Mouse (Mus musculus) lung, postnatal 10 days (tissue): Measurements from ENCODE around the gene Gnaz.
"Not testable (repeated sequence)": the region's sequence is repeated elsewhere in the genome, so short reads cannot be mapped to it uniquely, and the experiment has no call there.

Experiments
- DNase-seq: peaks from one replicate; pipeline ENCODE4 v3.0.0; 2021

The Gnaz gene

DNA sequence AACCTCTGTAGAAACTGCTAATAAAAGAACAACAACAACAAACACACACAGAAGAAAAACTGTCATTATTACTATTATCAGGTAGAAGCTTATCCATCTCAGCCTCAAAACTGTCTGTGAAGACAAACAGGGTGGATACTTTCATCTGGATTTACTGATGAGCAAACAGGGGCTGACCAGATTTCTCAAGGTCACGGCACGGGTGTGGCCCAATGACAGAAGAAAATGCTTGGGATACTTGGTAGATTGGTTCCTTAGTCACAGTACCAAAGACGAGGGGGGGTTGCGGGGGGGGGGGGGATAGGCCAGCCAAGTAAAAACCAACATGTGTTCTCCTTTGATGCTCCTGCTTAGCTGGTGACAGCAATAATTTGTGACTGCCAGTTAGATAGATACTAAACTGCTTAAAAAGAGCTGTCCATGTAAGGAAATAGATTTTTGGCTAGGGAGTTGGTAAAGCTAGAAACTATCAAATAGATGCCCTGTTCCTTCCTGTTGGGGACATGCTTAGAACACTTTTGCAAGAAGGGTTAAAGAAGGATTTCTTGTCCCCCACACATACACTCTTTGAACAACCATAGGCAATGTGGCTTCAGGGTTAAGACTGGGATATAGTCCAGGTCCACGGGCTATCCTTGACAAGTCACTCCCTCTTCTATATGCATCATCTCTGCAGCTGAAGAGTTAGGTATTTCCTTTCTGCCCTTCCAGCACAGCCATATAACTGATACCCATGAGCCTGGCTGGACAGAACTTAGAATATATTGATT, 64.6 kb downstream of the Gnaz start:
- no peak for DNase-seq

DNA sequence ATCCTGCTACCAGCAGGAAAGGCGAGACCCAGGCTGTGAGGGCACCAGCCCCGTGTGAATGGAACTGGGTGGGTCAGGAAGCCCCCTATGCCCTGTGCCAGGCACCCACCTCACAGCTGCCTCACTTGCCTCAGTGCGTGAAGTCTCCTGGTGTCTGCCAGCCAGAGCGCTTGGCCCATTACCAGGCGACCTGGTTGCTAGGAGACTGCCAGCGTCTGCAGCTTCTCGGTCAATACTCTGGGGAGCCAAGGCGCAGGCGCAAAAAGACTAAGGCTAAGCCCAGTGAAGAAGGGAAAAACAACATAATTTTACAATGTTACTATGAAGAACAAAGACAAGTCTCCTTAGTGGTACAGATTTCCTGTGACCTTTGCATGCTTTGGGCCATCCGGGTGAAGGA, 65.4 kb downstream of the Gnaz start, which contains the start of gene Rsph14:
Gene Rsph14, minus strand, starts transcription at position 192 of the 400 bp plus-strand sequence.
- DNase-seq: peak; percentile 76

DNA sequence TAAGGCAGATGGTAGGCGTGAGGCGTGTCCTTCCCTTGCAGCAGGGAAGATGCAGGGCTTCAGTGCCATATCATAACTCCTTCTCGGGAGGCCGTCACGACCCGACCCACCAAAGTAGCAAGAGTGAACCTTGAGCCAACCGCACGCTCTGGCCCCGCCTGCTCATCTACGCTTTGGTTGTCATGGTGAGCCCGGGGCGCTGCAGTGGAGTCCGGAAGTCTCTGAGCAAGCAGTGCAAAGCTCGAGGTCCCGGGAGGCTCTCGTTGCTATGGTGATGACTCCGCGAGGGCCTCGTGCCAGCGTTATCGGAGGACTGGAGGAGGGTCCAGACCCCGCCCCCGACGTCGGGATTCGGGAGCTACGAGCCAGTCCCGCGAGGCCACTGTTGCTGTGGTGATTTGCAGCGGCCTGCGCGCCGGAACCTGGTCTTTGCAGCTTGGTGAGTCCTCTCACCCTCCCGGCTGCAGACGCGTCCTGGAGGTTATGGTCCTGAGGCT, 70.0 kb downstream of the Gnaz start, which contains the start of gene Rab36:
Gene Rab36, plus strand, starts transcription at position 176 of the 497 bp plus-strand sequence.
- DNase-seq: peak; percentile 98

DNA sequence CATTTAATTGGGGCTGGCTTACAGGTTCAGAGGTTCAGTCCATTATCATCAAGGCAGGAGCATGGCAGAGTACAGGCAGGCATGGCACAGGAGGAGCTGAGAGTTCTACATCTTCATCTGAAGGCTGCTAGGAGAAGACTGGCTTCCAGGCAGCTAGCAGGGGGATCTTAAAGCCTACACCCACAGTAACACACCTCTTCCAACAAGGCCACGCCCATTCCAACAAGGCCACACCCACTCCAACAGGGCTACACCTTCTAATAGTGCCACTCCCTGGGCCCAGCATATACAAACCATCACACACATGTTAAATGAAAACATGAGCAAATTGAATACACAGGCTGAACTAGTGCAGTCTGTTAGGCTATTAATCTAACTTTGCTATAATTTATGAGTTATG, 75.1 kb downstream of the Gnaz start:
- DNase-seq: not testable (repeated sequence)

DNA sequence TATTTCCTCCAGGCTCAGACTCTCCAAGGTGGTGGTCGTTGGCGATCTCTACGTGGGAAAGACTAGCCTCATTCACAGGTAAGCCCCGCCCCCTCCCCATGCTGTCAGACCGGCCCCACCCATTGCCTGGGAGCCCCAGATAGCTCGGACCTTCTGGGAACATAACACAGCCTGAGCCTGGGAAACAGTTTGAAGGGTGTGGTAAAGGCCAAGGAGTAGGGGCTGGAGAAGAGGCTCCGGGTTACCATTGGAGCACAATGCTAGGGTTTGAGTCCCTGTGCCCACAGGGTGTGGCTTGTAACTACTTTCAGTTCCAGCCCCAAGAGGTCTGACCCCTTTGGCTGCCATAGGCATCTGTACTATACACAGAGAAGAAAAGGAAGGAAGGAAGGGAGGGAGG, 77.5 kb downstream of the Gnaz start:
- DNase-seq: no peak

DNA sequence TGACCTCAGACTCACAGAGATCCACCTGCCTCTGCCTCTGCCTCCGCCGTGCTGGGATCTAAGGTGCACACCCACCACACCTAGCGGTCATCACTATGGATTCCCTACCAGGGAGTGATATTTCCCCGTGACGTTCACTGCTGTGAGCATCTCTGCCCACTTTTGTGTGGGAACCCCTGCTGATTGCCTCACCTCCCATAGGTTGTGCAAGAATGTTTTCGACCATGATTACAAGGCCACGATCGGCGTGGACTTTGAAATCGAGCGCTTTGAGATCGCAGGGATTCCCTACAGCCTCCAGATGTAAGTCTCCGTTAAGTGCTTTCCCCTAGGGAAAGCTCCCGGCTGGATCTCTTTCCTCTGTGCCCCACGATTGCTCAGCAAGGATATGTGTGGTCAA, 78.9 kb downstream of the Gnaz start:
- no peak for DNase-seq

DNA sequence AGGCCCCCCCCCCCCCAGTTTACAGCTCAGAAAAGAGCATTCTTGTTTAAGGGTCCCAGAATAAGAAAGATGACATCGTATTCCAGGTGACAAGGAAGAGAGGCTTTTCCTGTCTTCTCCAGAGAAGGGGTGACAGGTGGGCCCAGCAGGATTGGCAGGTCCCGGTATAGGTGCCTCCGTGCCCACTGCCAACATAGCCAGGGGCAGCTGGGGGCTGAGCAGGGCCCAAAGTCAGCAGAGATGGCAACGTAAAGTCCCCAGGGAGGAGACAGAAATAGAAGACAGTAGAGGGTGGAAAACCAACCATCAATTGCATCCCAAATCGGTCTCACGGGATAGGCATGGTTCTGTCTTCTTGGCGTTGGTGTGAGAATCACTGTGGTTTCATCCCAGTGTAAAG, 81.7 kb downstream of the Gnaz start:
- no peak for DNase-seq

DNA sequence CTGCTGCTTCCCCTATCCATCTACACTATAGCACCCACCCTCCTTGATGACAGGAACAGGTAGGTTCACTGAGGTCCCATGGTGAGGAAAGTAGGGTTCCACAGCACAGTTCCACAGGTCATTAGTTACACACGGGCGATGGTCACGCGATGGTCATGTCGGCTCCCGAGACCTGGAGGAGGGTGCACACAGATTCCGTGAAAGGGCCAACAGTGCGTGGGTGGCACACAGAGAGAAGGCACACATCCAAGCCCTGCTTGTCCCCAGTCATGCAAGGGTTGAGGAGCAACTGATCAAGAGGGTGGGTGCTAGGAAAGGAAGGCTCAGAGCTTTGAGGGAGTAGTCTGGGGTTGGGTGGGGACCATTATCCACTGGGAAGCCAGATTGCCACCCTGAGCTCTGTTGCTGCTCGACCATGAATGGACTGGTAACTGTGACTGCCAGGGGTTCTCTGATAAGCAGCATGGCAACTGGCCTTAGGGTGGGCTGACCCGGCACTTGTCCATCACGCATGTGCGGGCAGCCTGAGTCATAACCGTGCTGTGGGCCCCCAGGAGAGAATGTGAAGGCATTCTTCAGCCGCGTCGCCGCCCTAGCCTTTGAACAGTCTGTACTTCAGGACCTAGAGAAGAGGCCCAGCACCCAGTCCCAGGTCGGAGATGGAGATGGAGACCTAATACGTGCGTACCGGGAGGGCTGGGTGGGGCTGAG, 84.5 kb downstream of the Gnaz start:
- DNase-seq: no peak

DNA sequence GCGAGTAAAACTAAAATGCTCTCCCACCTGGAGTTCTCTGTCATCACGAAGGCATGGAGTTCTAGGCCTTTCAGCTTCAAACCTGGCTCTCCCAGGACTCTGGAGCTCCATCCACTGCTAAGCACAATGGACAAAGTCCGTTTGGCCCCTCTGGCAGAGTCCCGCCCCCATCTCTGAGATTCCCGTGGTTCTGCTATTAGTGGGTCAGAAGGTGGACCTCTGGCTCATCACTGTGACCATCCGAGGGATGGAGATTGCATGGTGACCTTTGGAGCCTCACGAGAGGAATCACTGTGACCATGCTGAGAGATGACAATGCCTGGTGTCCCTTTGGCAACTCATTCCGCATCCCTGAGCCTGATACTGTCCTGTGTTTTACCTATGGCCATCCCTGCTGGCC, 85.9 kb downstream of the Gnaz start:
- DNase-seq: no peak

DNA sequence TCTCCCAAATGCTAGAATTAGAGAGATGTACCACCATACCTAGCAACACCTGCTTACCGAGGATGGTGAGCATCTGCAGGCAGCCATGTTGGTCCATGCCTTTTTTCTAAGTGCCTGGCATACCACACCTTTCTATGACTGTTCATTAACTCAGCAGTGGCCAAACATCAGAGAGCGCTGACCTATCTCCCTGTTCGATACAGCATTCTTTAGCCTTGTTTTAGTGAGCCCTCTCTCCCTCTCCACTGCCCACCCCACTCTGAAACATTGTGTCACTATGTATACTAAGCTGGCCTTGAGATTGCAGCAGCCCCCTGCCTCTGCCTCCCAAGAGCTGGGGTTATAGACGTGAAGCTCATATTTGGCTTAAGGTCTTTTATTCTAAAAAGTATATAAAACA, 86.7 kb downstream of the Gnaz start:
- no peak for DNase-seq

DNA sequence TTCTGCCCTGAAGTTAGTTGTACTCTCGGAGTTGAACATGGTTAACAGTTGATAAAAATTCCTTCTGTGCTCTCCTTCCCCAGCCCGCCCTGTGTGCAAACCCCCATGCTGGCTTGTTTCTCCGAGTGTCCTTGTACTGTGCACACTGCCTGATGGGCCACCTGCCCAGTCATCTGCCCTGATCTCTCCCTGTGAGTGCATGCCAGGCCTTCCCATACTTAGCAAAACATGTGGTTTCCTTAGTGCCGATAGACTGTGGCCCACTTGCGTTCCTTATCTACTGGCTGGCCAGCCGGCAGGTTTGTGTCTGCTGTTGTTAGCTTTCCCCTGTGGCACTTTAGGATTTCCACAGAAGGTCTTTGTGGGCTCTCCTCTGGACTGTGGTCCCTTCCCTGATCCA, 87.1 kb downstream of the Gnaz start:
- DNase-seq: peak; percentile 43

DNA sequence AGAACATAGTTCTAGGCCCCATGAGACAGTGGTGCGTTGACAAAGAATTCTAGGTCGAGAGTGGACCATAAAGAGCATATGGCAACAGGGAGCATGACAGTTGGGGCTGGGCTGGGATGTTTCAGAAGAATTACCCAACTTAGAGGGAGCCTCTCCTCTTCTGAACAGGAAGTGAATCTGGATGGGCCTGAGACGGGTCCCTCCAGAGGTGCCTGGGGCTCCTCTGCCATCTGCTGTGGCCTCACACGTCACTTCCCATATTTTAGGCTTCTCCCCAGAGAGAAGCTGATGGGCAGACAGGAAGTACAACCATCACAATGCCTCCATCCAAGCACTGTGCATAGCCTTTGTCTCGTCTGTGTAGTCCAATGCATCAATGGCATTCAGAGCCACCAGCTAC, 88.7 kb downstream of the Gnaz start:
- DNase-seq: no peak

DNA sequence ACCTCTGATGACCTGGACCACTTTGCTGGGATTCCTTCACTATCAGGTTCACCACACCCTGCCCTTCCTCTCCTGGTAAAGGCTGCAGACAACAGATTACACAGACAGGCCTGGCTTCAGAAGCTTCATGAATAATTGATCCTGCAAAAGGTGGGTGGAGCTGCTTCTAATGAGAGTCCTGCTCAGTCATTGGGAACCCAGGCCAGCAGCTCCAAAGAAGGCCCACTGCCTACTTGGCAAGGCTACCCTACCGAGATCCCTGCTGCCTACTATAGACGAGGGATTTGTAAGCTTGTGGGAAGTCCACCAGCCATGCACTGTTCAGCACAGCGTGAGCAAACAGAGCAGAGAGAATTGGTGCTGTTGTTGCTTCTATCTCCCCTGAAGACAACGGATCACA, 89.3 kb downstream of the Gnaz start:
- no peak for DNase-seq

DNA sequence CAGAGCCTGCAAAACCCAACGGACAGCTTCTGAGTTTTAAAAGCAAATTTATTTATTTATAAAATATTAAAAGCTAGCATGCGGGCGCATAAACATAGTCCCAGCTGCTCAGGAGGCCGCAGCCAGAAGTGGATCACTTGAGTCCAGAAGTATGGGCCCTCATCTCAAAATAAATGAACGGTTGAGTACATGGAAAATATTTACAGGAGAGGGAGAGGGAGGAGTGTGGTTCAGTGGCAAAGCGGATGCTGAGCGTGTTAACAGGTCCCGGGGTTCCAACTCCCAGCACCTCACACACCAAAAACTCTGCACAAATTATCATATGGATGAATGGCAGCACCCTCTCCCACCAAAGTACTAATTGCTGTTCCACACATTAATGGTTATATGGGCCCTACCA, 91.4 kb downstream of the Gnaz start:
- DNase-seq: peak; percentile 52

DNA sequence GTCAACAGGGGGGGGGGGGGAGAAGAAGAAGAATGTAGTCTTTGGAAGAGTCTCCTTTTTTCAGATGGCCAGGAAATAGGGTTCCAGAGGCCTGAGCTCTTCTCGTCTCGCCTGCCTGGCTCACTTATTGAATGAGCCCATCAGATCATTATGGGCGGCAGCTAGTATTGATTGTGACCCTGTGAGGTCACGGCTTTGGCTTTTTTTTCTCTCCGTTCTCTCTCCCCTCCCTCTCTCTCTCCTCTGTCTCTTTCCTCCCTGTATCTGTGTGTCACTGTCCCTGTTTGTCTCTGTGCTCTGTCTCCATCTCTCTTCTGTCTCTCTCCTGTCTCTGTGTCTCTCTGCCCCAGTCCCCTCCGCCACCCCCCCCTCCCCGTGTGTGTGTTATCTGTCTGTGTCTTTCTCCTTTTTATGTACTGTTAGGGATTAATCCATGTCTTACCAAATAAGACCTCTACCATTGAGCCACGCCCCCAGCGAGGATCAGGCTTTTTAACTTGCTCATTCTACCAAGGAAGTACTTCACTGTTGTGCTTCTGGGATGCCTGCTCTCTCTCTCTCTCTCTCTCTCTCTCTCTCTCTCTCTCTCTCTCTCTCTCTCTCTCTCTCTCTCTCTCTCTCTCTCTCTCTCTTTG, 91.9 kb downstream of the Gnaz start:
- peak; percentile 62 for DNase-seq

DNA sequence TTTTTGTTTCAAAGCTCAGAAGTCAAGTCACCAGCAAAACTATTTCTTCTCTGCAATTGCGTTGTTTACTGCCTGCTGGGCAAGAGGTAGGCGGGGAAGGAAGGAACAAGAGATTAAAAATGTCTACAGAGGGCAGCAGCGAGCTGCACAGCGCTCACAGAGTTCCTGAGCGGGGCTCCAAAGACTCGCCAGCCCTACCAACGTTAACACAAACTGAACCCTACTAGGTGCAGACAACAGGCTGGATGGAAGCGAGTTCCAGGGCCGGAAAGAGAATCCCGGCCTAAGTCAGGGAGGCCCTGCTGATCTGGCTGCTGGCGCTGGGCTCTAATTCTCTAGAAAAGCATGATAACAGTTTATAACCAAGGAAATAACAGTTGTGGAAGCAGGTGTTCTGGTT, 92.4 kb downstream of the Gnaz start:
- DNase-seq: peak; percentile 89

DNA sequence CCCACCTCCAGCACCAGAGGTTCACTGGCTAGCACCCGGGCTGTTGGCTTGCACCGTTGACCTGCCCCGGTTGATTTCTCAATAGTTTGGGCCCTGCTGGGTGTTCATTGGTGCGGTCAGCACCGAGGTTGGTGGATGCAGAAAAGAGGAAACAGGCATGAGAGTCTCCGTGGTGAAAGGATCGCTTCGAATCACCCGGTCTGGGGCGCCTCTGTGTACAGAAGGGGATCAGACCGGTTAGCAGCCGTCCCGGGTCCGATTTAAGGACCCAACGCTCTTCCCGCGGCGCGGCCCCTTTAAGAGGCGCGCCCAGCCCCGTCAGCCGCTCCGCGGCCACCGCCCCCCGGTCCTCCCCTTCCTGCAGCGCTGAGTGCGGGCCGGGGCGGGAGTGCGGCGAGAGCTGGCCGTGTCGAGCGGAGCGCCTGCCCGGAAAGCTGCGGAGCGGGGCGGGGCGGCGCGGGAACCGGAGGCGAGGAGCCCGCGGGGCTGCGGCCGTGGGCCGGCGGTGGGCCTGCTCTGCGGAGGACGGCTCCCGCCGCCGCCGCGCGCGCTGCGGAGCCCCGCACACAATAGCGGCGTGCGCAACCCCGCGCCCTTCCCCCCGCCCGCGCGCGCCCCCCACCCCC, 93.4 kb downstream of the Gnaz start, which contains the start of gene Bcr:
Gene Bcr, plus strand, starts transcription at position 376 of the 626 bp plus-strand sequence.
- peak; percentile 87 for DNase-seq

DNA sequence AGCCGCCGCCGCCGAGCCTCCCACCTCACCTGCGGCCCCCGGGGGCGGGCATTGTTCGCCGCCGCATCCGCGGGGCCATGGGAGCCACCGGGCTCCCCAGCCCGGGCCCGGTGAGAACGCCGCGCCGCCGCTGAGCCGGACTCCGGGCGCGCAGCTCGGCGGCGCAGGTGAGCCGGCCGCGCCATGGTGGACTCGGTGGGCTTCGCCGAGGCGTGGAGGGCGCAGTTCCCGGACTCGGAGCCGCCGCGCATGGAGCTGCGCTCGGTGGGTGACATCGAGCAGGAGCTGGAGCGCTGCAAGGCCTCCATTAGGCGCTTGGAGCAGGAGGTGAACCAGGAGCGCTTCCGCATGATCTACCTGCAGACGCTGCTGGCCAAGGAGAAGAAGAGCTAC, 93.9 kb downstream of the Gnaz start:
- no peak for DNase-seq

DNA sequence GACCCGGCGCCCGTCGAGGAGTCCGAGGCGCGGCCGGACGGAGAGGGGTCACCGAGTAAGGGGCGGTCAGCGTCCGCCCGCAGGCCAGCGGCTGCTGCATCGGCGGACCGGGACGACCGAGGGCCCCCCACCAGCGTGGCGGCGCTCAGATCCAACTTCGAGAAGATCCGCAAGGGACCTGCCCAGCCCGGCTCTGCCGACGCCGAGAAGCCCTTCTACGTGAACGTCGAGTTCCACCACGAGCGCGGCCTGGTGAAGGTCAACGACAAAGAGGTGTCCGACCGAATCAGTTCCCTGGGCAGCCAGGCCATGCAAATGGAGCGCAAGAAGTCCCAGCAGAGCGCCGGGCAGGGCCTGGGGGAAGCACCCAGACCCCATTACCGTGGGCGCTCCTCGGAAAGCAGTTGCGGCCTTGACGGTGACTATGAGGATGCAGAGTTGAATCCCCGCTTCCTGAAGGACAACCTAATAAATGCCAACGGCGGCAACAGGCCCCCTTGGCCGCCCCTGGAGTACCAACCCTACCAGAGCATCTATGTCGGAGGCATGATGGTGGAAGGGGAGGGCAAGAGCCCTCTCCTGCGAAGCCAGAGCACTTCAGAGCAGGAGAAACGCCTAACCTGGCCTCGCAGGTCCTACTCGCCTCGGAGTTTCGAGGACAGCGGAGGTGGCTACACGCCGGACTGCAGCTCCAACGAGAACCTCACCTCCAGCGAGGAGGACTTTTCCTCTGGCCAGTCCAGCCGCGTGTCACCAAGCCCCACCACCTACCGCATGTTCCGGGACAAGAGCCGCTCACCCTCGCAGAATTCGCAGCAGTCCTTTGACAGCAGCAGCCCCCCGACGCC, 94.6 kb downstream of the Gnaz start:
- DNase-seq: peak; percentile 29

DNA sequence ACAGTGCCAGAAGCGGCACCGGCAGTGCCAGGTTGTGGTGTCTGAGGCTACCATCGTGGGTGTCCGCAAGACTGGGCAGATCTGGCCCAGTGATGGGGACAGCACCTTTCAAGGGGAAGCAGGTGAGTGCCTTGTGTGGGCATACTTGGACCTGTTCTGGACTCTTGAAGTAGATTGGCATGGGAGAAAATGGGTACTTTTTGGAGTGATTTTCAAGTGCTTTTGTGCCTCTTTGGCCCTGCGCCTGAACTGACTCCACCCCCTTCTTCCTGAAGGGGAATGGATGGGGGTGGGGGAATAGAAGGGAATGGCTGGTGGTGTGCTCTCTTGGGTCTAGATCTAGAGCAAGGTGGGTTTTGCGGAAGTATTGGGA, 95.2 kb downstream of the Gnaz start:
- peak; percentile 77 for DNase-seq

DNA sequence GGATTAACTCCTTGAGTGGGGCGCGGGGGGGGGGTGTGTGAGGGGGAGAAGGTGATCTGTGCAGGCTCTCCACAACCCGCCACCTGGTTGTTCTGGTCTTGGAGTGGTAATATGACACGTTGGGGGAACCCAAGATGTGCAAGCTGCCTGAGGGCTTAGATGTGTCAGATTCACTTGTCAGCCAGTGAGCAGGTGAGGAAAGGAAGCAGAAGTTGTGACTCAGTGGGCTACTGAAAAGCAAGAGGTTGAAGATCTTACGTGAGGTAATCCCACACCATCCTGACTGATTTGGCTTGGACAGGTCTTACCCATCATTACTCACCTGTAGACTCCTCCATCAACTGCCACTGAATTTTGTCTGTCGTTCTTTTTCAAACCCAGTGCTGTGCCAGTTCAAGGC, 95.6 kb downstream of the Gnaz start:
- DNase-seq: no peak

DNA sequence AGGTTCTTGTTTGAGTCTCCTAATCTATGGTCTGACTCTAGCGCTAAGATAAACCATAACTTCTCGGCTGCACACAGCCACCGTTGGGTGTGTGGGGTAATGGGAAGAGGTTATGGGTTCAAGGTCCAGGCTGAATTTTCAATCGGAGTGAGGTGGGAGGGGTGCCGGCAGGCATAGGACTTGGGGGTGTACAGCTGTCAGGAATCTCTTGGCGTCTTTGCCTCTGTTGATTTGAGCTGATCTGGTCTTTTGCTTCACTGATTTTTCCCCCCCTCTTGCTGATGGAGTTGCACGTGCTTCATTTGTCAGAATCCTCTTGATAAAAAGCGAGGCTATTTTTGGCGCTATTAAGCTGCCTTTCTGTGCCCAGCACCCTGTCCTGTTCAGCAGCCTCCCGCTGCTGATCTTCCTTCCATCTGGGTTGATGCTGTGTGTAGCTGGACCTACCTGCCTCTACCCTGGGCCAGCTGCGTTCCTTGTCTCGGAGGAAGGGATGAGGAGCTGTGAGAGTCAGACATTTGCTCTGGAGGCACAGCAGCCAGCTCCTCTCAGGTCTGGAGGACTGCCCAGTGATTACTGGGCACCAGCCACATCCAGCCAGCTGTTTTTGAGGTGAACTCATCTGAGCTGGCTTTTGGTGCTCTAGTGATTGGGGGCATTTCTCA, 96.5 kb downstream of the Gnaz start:
- DNase-seq: no peak
